Mouse (Mus musculus) neural tube, embryonic 12.5 days (tissue): Measurements from ENCODE around the gene Cabp5. TPM values are rescaled to one million over a fixed set of nuclear protein-coding genes. Genes with fewer than 3 reads are reported as not detected.
"Not testable (repeated sequence)": the region's sequence is repeated elsewhere in the genome, so short reads cannot be mapped to it uniquely, and the experiment has no call there.

Source experiments
- ATAC-seq: fragments of 200-750 bp; cut with Nextera tagmentation; 2 replicates; pipeline ENCODE4 v1.8.0; 2017; ENCODE audit warnings: low read depth, mild to moderate bottlenecking, moderate TSS enrichment, moderate library complexity; ENCODE audit not compliant: low FRiP score
- H3K27ac ChIP-seq: fragments of 300-500 bp; sonication (generic); 2 replicates; pipeline ENCODE4 v1.5.1; 2016
- H3K27me3 ChIP-seq: fragments of 300-500 bp; sonication (generic); replicated peaks from 2 replicates; pipeline ENCODE4 v1.6.1; 2016; ENCODE audit warnings: mild to moderate bottlenecking
- H3K36me3 ChIP-seq: fragments of 300-500 bp; sonication (generic); 2 replicates; pipeline ENCODE4 v1.6.1; 2016; ENCODE audit warnings: mild to moderate bottlenecking
- H3K4me1 ChIP-seq: fragments of 300-500 bp; sonication (generic); 2 replicates; pipeline ENCODE4 v1.6.1; 2016
- H3K4me2 ChIP-seq: fragments of 300-500 bp; sonication (generic); replicated peaks from 2 replicates; pipeline ENCODE4 v1.6.1; 2016; ENCODE audit warnings: mild to moderate bottlenecking
- H3K4me3 ChIP-seq: fragments of 300-500 bp; sonication (generic); 2 replicates; pipeline ENCODE4 v1.5.1; 2016
- H3K9ac ChIP-seq: fragments of 300-500 bp; sonication (generic); 2 replicates; pipeline ENCODE4 v1.6.1; 2016; ENCODE audit warnings: mild to moderate bottlenecking
- H3K9me3 ChIP-seq: fragments of 300-500 bp; sonication (generic); 2 replicates; pipeline ENCODE4 v1.6.1; 2016; ENCODE audit warnings: mild to moderate bottlenecking
- WGBS: fragments of 180-500 bp; shearing (Covaris S2); methylation state at CpG from one replicate; pipeline ENCODE4 v1.1.7; 2016; 5-methylcytosine and 5-hydroxymethylcytosine counted together
- polyA plus RNA-seq: library from polyadenylated mRNA; unstranded; fragments of >200 nt; fragmentation: Nextera tagmentation; extraction: Ambion mirVana; gene quantifications from 2 replicates; pipeline ENCODE4 v1.2.1, GENCODE M21; 2016

The Cabp5 gene
- not detected in 2 replicates for polyA plus RNA-seq

- H3K4me3 ChIP-seq: no peak within 1 kb of the TSS
Observed at GRCm38 (mm10) chr7:13397832-13398231, at the start of gene Cabp5. TSS of gene Cabp5 (plus strand) at chr7:13398132.

GRCm38 (mm10) chr7:13355943-13356342, 42.0 kb upstream of the Cabp5 start:
- Histone ChIP-seq H3K27ac (no peak overlapping the region), H3K9ac (no peak overlapping the region), H3K9me3 (peaks cover 16% of the 10 kb centered on the region; the same call in 1 of the 2 replicates), H3K4me2 (no peak overlapping the region), H3K27me3 (no peaks in the 10 kb centered on the region), H3K4me3 (no peak overlapping the region), H3K4me1 (no peaks in the 10 kb centered on the region), H3K36me3 (peaks cover 22% of the 10 kb centered on the region)
- no peak for ATAC-seq

More at GRCm38 (mm10) chr7:13397832-13398231, at the start of gene Cabp5:
- H3K27me3 ChIP-seq: no peaks in the 10 kb centered on the region
- no peak within 1 kb of the TSS for H3K4me2 ChIP-seq
- WGBS: 94% methylated on average over 1 of the region's 1 CpGs
- 0 out of 2 replicates have a peak, but pooled peaks cover 2% of the 10 kb centered on the region for H3K9me3 ChIP-seq
- no peaks in the 10 kb centered on the region for H3K4me1 ChIP-seq
- no peak for ATAC-seq
- H3K9ac ChIP-seq: no peak within 1 kb of the TSS
- H3K27ac ChIP-seq: no peak within 1 kb of the TSS
- H3K36me3 ChIP-seq: no peaks in the 10 kb centered on the region

GRCm38 (mm10) chr7:13380588-13380987, 17.3 kb upstream of the Cabp5 start:
- Histone ChIP-seq H3K9ac (no peak overlapping the region), H3K4me1 (no peaks in the 10 kb centered on the region), H3K27ac (no peak overlapping the region), H3K27me3 (no peaks in the 10 kb centered on the region), H3K4me2 (no peak overlapping the region), H3K4me3 (no peak overlapping the region), H3K36me3 (no peaks in the 10 kb centered on the region), H3K9me3 (no peaks in the 10 kb centered on the region)
- WGBS: 83% methylated on average over 2 of the region's 2 CpGs
- no peak for ATAC-seq

- peaks cover 13% of the 10 kb centered on the region; the same call in 1 of the 2 replicates for H3K9me3 ChIP-seq
- not testable (repeated sequence) for H3K4me3 ChIP-seq, H3K27me3 ChIP-seq, H3K4me2 ChIP-seq, H3K4me1 ChIP-seq, ATAC-seq, H3K27ac ChIP-seq, H3K36me3 ChIP-seq, H3K9ac ChIP-seq
- 59% methylated on average over 1 of the region's 1 CpGs for WGBS
Observed at GRCm38 (mm10) chr7:13450541-13450940, 52.6 kb downstream of the Cabp5 start, which contains the start of gene Bsph1. TSS of gene Bsph1 (plus strand) at chr7:13450841.

Other genes with a start within 250 kb of the Cabp5 start
- not detected in 2 replicates for gene Vmn1r88, start 238.6 kb upstream of the Cabp5 start, polyA plus RNA-seq
- not detected in 2 replicates for gene Vmn1r89, start 185.1 kb upstream of the Cabp5 start, polyA plus RNA-seq
- 68.9 and 71.2 TPM in 2 replicates for gene Lig1, start 120.8 kb upstream of the Cabp5 start, polyA plus RNA-seq
- gene Zswim9, start 119.4 kb upstream of the Cabp5 start, polyA plus RNA-seq: 12.0 and 17.9 TPM in 2 replicates
- 0.94 and 1.0 TPM in 2 replicates for gene Pla2g4c, start 73.5 kb upstream of the Cabp5 start, polyA plus RNA-seq
- gene Bsph1, start 52.7 kb downstream of the Cabp5 start, polyA plus RNA-seq: not detected in 2 replicates
- not detected in 2 replicates for gene Bsph2, start 172.9 kb downstream of the Cabp5 start, polyA plus RNA-seq
- not detected in 2 replicates for gene Sult2a5, start 225.8 kb downstream of the Cabp5 start, polyA plus RNA-seq